Mouse (Mus musculus) G1E (cell line): Measurements from ENCODE around the gene Dnah10. TPM values are rescaled to one million over a fixed set of nuclear protein-coding genes. Genes with fewer than 3 reads are reported as not detected.

ENCODE experiments used
- ATAC-seq: 2 replicates; pipeline ENCODE4 v1.8.0; 2016; ENCODE audit warnings: mild to moderate bottlenecking; ENCODE audit not compliant: insufficient number of reproducible peaks, poor library complexity, low FRiP score, severe bottlenecking; ENCODE audit errors: extremely low read depth
- DNase-seq: peaks from one replicate; pipeline ENCODE4 v3.0.0; 2012; ENCODE audit warnings: low spot score
- H3K27me3 ChIP-seq: 2 replicates; pipeline ENCODE4 v1.6.1; 2012; ENCODE audit warnings: mild to moderate bottlenecking, low read length, inconsistent platforms; ENCODE audit not compliant: insufficient read depth
- H3K36me3 ChIP-seq: replicated peaks from 2 replicates; pipeline ENCODE3; 2012; ENCODE audit warnings: mild to moderate bottlenecking, inconsistent platforms
- H3K4me1 ChIP-seq: 2 replicates; pipeline ENCODE4 v1.6.1; 2012; ENCODE audit warnings: low read depth, low read length, inconsistent platforms, mixed read lengths; ENCODE audit not compliant: insufficient read depth
- H3K4me3 ChIP-seq: 2 replicates; pipeline ENCODE4 v1.5.1; 2012; ENCODE audit warnings: low read depth, mild to moderate bottlenecking, inconsistent platforms, low read length, moderate library complexity, mixed read lengths
- H3K9me3 ChIP-seq: replicated peaks from 2 replicates; pipeline ENCODE4 v1.6.1; 2012; ENCODE audit warnings: inconsistent platforms
- CTCF ChIP-seq: IDR thresholded peaks from 2 replicates; pipeline ENCODE4 v1.5.1; 2012; ENCODE audit warnings: low read depth, low read length, inconsistent platforms, mixed read lengths
- GATA1 ChIP-seq: IDR thresholded peaks from 2 replicates; pipeline ENCODE4 v1.6.1; 2012; ENCODE audit warnings: borderline replicate concordance, low read length, inconsistent platforms, mixed read lengths
- GATA2 ChIP-seq: IDR thresholded peaks from 2 replicates; pipeline ENCODE4 v1.6.1; 2012; ENCODE audit warnings: low read depth, low read length, inconsistent platforms, borderline replicate concordance
- POLR2AphosphoS5 ChIP-seq: IDR thresholded peaks from 2 replicates; pipeline ENCODE4 v1.6.1; 2012; ENCODE audit warnings: low read depth, low read length, inconsistent platforms; ENCODE audit not compliant: insufficient replicate concordance
- TAL1 ChIP-seq: conservative IDR thresholded peaks from 2 replicates; pipeline ENCODE4 v1.6.1; 2012; ENCODE audit warnings: low read depth, low read length, inconsistent platforms, mixed read lengths
- polyA plus RNA-seq: library from polyadenylated mRNA; stranded (reverse); fragments of >175 nt; gene quantifications from 2 replicates; pipeline ENCODE4 v1.2.3, GENCODE M21; 2012
- total RNA-seq, 2 experiments: library from RNA; stranded (forward) in 1 of 2; stranded (reverse) in 1 of 2; fragments of 200-1000 nt in 1 of 2; fragments of >200 nt in 1 of 2; fragmentation: Nextera tagmentation in 1 of 2; gene quantifications; 2 replicates each; pipeline ENCODE4 v1.2.3; 2014 to 2017

Gene Dnah10
- total and polyA plus RNA-seq, 3 experiments, result 0.22 TPM; not detected in 2

DNA sequence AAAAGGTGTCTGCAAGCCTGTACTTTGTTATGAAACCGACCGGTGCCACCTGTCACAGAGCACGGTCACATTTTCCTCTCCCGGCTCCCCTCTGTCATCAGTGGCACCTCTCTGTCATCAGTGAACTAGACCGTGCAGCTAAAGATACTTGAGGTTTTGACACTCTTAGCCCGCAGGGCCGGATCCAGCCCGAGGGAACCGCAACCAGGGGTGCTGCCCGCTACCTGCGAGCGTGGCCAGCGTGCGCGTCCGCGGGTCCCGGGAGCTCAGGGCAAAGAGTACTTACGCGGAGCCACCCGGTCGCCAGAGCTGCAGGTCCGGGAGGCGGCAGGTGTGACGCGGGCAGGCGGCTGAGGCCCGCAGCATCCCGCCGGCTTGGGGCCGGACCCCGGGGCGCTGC is 136.6 kb downstream of the Dnah10 start:
- Histone ChIP-seq H3K4me1 (peaks cover 33% of the 10 kb centered on the region), H3K27me3 (peaks cover 42% of the 10 kb centered on the region), H3K4me3 (peak overlapping the region; percentile 92), H3K9me3 (no peaks in the 10 kb centered on the region), H3K36me3 (peaks cover 16% of the 10 kb centered on the region)
- peak; percentile 6 for DNase-seq
- no peak for TF ChIP-seq CTCF
- ATAC-seq, result no peak

DNA sequence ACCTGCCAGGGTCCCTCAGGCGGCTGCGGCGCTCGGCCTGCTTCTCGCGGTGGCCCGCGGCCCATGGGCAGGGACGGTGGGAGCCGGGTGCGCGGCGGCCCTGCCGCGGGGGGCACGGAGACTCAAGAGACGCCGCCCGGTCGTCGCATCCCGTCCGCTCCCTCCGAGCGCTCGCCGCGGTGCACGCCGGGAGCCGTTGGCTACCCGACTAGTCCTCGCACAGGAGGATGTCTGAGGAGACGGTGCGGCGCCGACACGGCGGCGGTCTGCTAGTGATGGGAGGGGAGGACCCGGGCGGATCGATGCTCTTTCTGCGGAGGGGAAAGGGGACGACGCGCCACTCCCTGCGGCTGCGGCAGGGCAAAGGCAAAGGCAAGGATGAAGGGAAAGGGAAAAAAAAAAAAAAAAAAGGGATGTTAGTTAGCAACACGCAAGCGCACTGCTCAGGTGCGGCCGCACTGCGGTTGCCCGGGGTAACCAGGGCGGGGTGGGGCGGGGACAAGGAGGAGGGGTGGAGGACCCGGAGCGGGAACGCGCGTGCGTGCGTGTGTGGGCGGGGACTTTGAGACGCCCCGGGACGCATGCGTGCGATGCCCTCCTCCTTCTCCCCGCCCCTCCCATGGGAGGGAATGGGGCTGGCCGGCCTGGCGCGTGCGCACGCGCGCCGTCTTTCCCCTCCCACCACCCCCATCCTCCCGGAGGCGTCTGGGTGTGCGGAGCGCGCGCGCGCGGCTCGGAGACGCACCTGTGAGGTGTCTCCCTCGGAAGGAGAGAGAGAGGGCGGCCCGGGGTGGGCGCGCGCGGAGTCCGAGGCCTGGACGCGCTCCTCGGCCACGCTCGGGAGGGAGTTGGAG is 137.4 kb downstream of the Dnah10 start, which contains the start of the genes Ccdc92 and Zfp664:
TSS of gene Ccdc92 (minus strand) at position 412 of the 854 bp plus-strand sequence.
TSS of gene Zfp664 (plus strand) at position 679 of the 854 bp plus-strand sequence.
- H3K36me3 ChIP-seq, result peaks cover 20% of the 10 kb centered on the region
- DNase-seq (peak; percentile 99), ATAC-seq (peak; percentile 87)
- H3K4me3 ChIP-seq, result peak within 1 kb of the TSS; percentile 92
- peaks cover 33% of the 10 kb centered on the region for H3K4me1 ChIP-seq
- peaks cover 38% of the 10 kb centered on the region for H3K27me3 ChIP-seq
- H3K9me3 ChIP-seq, result no peaks in the 10 kb centered on the region
- TF ChIP-seq POLR2AphosphoS5 (no peak), GATA2 (no peak), TAL1 (no peak), CTCF (no peak), GATA1 (no peak)

- TF ChIP-seq TAL1 (no peak), CTCF (no peak), GATA1 (no peak), GATA2 (no peak), POLR2AphosphoS5 (no peak)
- no peaks in the 10 kb centered on the region for H3K9me3 ChIP-seq
- DNase-seq (peak; percentile 52), ATAC-seq (no peak)
- H3K27me3 ChIP-seq, result peaks cover 33% of the 10 kb centered on the region
- H3K4me3 ChIP-seq, result peak overlapping the region; percentile 92
- H3K36me3 ChIP-seq, result peaks cover 29% of the 10 kb centered on the region
- peaks cover 38% of the 10 kb centered on the region for H3K4me1 ChIP-seq
Measured at GRCm38 (mm10) chr5:124862871-124863741, 138.2 kb downstream of the Dnah10 start.

DNA sequence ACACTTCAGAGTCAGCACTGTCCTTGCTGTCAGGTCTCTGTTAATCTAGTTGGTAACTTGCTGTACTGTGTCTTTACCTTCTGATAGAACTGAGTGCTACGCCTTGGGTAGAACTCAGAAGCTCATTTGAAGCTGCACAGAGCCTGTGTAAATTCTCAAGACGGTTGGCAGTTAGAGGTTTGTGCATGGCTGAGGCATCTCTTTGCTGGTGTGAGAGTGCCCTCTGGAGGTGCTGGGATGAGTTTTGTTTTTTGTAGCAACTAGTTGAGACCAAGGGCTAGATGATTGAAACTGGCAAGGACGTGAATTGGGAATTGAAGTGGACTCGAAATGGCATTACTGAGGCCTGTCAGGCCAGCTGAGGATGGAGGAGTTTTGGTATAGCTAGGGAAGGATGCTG is 144.1 kb downstream of the Dnah10 start:
- Histone ChIP-seq H3K9me3 (no peaks in the 10 kb centered on the region), H3K36me3 (peaks cover 83% of the 10 kb centered on the region), H3K4me1 (peaks cover 21% of the 10 kb centered on the region), H3K4me3 (no peak overlapping the region), H3K27me3 (no peaks in the 10 kb centered on the region)
- ATAC-seq, result peak; percentile 47
- DNase-seq, result peak; percentile 28
- TF ChIP-seq GATA2 (no peak), POLR2AphosphoS5 (no peak), CTCF (no peak), GATA1 (no peak), TAL1 (no peak)

DNA sequence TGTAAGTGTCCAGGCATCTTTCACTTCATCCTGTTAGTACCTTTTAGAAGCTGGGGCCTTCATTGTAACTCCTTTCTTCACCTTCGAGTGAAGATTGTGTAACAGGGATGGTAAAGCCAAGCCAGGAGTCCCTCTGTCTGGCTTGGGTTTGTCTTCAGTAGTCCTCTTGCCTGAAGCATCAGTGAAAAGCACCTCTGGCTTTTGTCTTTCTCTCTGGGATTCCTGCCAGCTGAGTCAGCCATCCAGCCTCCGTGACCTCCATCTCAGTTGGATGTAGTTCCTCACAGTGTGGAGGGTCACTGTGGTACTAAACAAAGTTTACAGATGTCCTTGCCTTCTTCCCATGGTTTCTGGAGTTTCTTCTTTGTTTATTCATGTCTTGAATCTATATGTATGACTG is 147.1 kb downstream of the Dnah10 start:
- peaks cover 96% of the 10 kb centered on the region for H3K36me3 ChIP-seq
- ATAC-seq (no peak), DNase-seq (no peak)

GRCm38 (mm10) chr5:124873096-124873495 is 148.2 kb downstream of the Dnah10 start:
- Histone ChIP-seq H3K36me3 (peaks cover 95% of the 10 kb centered on the region), H3K4me3 (no peak overlapping the region), H3K4me1 (peaks cover 8% of the 10 kb centered on the region; the same call in 1 of the 2 replicates), H3K9me3 (no peaks in the 10 kb centered on the region), H3K27me3 (no peaks in the 10 kb centered on the region)
- ATAC-seq (no peak), DNase-seq (no peak)
- TF ChIP-seq CTCF (no peak), GATA1 (no peak), POLR2AphosphoS5 (no peak), TAL1 (no peak), GATA2 (no peak)

More for the DNA sequence above, 147.1 kb downstream of the Dnah10 start:
- no peaks in the 10 kb centered on the region for H3K27me3 ChIP-seq
- H3K4me1 ChIP-seq, result peaks cover 13% of the 10 kb centered on the region
- H3K4me3 ChIP-seq, result no peak overlapping the region
- H3K9me3 ChIP-seq, result no peaks in the 10 kb centered on the region
- TF ChIP-seq POLR2AphosphoS5 (no peak), CTCF (no peak), GATA1 (no peak), GATA2 (no peak), TAL1 (no peak)
